Mouse (Mus musculus) left cerebral cortex, postnatal 14 days (tissue): ENCODE measurements around the gene Cfap61. TPM values are rescaled to one million over a fixed set of nuclear protein-coding genes. Genes with fewer than 3 reads are reported as not detected.

Experiments used
- DNase-seq, 2 experiments: peaks; one replicate each; pipeline ENCODE4 v3.0.0; 2021 to 2022; ENCODE audit warnings: low spot score in 2 of 2, mixed read lengths in 1 of 2
- intact Hi-C: fragments of 180-260 bp; cut with DNase I; formaldehyde crosslinking; loops from one replicate; pipeline ENCODE4 v1.15.1; 2025
- total RNA-seq, 2 experiments: library from RNA; stranded (reverse); gene quantifications; 2 replicates each; pipeline ENCODE4 v1.2.3; 2021

The Cfap61 gene
- total RNA-seq, 2 experiments from 2014 or later, result 3.0 to 7.5 TPM

DNA sequence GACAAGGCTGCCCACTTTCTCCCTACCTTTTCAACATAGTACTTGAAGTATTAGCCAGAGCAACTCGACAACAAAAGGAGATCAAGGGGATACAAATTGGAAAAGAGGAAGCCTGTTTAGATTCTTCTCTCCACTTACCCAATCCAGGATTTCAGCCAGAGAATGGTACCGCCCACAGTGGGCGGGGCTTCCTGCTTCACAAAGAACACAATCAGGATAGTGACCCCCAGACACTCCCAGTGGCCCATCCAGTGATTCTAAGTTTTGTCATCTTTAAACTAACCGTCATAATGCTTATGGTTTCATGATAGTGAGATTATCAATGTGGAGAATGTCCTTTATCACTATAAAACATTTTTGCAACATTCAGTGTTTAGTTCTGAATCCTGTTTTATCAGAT lies 61.9 kb downstream of the Cfap61 start:
- DNase-seq, result no peak
- intact Hi-C loops, result no loop called here

DNA sequence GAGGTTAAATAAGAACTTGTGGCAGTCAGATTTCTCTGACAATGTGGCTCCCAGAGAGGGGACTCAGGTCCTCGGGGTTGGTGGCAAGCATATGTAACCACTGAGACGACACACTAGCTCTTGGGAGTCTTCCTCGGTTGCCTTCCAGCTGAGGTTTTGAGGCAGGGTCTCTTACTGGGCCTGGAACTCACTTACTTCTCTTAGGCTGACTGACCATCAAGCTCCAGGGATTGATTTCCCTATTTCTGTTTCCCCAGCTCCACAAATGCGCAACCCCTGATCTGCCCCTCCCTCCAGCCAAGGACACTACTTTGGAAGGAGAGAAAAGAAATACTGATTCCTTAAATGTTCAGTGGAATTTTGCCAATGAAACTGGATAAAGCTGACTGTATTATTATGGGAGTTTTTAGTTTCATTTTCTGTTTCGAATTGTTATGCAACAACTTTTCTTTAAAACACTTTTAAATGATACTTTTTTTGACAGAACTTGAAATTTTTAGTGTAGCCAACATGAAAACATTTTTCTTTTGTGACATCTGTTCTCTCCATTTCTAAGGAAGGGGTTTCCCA lies 63.5 kb downstream of the Cfap61 start:
- intact Hi-C loops, result no loop called here

DNA sequence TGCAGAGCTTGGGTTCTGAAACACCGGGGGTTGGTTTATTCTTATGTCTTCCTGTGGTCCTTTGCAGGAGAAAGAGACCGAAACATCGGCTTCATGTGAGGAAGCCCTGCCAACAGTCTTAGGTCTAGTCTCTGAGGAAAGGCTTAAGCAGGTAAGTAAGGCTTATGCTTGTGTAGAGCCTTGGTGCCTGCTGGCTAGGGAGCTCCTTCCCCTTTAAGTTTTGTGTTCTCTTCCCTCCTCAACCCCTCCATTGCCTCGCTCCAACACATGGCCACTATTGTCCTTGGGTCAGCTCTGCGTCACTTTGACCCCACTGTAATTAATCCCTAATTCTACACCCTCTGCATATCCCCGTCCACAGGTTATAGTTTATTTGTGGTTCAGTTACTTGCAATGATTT lies 74.2 kb downstream of the Cfap61 start:
- intact Hi-C loops, result no loop called here
- no peak for DNase-seq

More for the DNA sequence above, 63.5 kb downstream of the Cfap61 start:
- no peak for DNase-seq

DNA sequence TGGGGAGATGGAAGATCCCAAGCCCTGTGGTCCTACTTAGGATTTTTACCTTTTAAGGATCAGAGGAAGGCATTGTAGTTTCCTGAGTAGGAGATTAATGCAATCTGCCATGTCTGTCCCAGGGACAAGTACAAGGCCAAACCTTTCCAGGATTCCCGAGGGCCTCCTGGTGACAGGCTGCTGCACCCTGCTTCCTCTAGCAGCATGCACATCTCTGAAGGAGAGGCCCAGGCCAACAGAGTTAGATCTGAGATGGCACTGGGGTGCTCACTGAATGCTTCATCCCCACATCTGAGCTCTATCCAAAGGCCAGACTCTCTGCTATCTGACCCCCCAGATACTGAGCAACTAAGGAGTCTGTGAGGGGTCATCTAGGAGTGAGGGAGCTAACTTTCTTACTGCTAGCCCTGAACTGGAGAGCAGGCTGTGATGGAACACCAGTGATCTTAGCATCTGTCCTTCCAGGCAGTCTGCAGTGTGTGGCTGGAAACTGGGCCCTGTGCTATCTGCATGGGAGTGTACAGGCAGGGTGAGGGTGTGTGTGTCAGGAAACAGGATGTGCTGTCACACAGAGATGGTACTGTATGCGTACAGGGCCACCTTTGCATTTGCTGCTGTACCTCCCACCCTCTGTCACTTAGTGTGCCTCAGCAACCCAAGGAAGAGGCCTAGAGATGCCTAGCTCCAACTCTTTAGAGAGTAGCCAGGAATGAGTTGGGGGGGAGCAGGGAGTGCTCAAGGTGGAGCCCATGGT lies 75.2 kb downstream of the Cfap61 start:
- DNase-seq, result no peak
- intact Hi-C loops, result no loop called here

DNA sequence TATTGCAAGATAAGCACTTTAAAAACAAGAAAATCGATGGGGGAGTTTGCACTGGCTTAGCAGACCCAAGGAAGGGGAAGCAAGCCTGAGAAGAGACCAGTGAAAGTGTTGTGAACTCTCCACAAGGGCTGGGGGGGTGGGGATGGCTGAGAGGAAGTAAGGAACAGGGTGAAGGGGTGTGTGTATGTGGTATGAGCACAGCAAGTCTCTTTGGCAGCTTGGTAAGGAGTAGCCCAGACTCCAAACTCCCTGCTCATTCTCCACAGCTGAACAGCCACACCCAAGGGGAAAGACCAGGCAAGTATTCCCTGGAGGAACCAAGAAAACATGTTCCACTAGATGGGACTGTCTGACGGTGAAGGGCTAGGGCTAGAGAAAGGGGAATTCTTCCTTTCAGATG lies 76.2 kb downstream of the Cfap61 start:
- intact Hi-C loops, result no loop called here
- DNase-seq, result no peak

DNA sequence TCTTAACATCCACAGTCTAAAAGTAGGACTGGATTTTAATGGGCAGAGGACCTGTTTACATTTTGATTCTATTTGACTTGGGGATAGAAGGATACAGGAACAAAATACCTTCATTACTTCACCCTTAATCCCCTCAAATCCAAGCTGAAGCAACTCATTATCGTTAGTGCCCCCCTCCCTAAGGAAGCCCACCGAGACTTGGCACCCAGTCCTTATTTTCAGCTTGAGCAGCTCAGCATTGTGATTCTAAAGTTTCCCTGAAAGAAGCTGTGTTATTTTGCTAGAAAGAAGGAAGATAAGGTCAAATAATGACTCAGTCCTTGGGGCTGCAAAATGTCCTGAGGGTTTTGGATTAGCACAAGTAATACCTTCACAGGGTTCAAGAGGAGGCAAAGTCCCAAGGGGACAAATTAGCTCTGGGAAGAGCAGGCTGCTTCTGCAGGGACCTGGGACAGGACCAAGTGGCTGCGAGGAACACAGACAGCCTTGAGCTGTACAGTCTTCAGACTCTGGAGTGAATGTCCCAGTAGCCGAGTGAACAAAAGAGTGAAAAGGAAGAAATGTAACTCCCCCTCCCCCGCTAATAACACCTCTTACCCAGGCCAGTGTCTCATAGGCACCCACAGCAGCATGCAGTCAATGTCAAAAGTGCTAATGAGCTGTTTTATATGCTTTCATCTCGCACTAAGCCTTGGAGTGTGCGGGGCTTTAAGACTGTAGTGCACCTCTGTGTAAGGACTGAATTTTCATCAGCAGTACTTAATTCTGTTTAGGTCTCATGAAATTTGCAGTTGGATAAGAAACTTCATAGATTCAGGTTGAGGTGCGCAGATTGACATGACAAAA lies 81.0 kb downstream of the Cfap61 start:
- no peak for DNase-seq
- intact Hi-C loops, result no loop called here

DNA sequence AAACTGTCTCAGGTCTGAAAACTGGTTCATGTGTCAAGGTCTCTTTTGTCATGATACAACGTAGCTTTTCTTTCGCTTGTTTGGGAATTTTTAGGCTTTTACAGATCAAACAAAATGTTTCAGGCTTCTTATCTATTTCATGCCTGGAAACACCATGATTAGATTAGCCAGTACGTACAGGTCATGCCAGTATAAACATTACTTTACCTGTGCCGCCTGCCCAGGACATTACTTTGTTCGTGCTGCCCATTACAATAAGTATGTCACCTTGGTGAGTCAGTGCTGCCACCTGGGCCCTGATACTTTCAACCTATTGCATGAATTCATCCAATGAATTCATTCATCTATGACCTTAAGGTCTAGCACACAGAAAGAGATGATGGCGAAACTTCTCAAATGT lies 88.3 kb downstream of the Cfap61 start:
- no peak for DNase-seq
- intact Hi-C loops, result no loop called here

DNA sequence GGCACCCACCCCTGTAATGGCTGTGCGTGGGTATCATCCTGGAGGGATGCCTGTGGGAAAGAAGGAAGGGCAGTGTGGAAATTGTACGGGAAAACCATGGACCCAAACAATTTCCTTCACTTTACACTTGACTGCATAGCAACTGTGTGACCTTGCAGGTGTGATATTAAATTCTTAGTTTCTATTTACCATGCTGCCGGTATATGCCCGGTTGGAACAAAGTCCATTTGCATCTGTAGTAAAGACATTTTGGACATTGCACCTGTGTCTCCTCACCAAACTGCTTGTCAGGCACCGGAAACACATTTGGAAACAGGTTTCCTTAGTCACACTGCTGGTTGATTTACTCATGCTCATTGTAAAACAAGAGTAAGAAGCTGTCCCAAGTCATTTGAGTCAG lies 109.1 kb downstream of the Cfap61 start:
- intact Hi-C loops, result no loop called here
- DNase-seq, result no peak

DNA sequence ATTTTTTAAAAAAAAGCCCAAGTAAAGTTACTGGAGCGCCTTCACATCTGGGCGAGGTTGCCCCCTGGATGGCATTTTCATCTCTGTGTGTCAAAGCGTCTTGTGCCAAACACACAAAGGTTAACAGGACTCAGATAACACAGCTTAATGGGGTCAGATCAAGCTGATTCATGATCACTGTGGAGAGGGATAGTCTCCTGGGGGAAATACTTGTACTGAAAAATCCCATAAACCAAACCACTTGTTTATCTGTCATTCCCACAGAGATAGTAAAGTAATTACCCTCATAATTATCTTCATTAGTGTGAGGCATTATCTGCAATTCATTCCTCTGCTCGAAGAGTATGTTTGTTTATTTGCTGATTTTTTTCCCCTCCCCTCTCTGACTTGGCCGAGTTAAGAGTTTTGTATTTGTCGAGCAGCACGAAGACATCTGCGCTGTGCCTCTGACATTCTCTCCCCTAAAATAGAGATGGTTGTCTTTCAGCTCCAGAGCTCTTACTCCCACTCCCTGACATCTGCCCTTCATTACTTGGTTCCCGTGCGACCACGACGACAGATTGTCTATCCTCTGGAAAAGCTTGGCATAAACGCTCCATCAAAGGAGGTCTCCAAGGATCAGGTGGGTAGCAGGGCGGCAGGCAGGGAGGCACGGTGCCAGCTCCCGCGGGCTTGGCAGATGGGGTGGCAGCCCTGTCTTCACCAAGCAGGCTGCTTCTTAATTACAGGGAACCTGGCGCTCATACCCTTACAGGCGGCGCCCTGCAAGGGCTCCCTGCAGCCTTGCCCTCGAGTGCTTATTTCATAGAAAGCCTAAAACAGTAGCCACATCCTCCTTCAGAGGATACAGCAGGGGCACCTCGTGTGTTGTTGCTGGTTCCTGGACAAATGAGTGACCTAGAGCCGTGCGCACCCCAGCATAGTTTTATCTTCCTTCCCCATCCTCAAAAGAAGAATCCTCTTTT lies 110.6 kb downstream of the Cfap61 start:
- peak; percentile 21 to 50 for DNase-seq
- intact Hi-C loops, result no loop called here

DNA sequence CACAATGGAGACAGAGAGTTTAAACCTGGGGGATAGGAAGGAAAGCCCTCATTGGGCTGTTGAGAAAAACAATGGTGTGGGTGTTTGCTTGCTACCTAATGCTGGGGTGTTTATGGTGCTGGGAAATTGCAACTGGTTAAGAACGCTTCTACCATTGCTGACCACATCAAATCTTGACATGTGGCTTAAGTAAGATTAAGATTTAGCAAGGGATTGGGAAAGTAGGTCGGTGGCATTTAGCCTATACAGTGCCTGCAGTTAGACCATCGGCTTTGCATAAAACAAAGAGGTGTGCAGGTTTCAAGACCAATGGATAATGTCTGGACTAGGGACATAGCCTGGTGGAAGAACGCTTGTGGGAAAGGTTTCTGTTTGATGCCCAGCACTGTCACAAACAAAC lies 113.1 kb downstream of the Cfap61 start:
- intact Hi-C loops, result no loop called here

DNA sequence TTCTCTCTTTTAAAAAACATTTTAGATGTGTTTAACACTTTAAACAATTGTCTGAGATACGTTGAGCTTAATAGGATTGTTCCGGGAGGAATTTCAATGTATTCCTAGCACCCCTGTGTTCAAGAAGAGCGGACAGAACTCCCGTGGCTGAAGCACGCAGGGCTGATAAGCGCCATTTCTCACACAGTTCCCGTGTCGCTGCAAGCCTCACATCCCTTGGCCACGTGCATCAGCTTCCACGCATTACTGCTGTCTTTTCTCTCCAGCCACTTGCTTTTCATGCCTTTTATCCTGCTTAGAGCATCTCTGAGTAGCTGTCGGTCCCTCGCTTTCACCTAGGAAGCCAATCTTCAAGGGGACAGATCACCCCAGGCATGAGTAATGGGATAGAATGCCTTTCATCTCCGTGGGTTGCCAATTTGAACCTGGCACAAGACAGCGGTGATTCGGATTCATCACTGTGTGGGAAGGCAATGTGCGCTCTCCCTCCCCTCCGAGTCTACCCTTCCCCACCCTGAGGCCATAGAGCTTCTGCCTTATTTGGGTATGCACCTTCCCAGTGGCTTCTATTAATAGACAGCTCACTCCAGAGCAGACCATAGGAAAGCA lies 113.7 kb downstream of the Cfap61 start:
- DNase-seq, result no peak
- intact Hi-C loops, result no loop called here

More for the DNA sequence above, 113.1 kb downstream of the Cfap61 start:
- DNase-seq, result no peak

DNA sequence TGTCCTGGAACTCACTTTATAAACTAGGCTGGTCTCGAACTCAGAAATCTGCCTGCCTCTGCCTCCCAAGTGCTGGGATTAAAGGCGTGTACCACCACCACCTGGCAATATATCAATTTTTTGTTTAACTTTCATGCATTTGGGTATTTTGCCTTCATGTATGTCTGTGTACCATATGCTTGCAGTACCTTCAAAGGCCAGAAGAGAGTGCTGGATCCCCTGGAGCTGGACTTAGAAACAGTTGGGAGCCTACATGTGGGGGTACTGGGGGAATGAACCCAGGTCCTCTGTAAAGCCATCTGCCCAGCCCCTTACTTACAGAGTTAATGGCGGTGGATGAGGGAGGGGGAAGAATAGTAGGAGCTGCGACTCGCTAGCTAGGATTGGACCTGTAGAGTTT lies 114.8 kb downstream of the Cfap61 start:
- intact Hi-C loops, result no loop called here
- DNase-seq, result no peak

DNA sequence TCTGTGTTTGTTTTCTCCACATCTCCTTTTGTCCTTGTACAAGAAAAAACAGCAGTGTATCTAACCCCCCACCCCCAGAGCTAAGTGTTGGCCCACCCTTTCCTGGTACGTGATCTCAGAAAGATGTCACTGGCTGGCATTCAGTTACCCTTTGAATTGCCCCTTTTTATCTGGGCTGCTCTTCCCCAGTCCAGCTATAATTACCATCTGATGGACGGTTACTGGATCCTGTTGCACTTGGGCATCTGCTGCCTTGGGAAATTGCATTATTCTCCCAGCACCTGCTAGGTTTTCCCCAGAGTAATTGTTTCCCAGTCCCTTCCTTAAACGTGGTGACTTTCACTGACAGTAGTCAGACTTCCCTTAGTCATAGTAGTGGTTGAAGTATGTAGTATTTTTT lies 115.5 kb downstream of the Cfap61 start:
- no peak for DNase-seq
- intact Hi-C loops, result no loop called here

DNA sequence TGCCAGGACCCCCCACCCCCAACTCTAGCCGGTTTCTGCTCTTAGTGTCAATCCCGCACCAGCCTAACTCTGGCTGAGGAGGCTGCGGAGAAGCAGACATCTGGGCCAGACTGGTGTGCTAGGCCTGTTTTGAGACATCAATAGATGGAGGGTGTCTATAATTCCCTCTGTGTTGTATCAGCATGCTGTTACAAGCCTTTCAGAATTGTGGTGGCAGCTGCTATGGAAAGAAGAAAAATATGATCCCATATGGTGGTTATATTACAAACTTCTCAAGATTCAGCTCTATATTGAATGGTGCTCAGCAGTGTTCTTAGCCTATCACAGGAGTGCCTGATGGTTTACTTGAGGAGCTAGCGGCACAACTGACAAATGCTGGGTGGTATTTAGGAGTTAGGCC lies 116.8 kb downstream of the Cfap61 start:
- intact Hi-C loops, result no loop called here
- peak in 1 of 2 experiments; percentile 34 for DNase-seq

DNA sequence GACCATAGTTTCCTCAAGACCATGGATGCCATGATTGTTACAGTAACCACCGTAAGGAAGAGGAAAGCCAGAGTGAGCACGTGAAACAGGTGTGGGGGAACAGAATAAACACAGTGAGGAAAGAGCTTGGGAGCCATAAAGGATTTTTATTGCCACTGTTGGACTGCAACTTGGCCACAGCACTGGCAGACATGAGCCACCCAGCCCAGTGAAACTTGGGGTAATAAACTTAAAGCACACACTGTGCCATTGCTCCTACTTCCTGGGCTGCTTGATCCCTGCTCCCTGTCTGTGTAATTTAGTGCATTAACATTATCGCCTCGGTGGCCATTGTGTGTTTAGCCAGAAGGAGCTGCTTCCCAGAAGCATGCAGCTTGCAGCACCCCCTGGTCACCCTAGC lies 122.5 kb downstream of the Cfap61 start:
- DNase-seq, result no peak
- intact Hi-C loops, result no loop called here

DNA sequence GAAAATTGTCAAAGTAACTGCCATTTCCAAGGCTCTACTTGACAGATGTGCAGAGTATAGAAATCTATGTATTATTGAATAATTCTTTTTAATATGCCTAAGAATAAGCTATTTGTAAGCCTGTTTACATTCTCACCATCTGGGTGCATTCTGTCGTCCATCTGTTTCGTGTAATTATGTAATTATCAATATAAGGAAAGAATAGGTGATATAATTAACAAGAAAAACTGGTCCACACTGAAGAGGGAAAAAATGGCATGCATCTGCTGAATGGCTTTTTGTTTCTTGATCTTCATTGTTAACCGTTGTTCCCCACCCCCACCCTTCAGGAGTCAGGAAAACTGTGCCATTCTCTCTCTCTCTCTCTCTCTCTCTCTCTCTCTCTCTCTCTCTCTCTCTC lies 124.2 kb downstream of the Cfap61 start:
- intact Hi-C loops, result no loop called here
- DNase-seq, result peak in 1 of 2 experiments; percentile 16

DNA sequence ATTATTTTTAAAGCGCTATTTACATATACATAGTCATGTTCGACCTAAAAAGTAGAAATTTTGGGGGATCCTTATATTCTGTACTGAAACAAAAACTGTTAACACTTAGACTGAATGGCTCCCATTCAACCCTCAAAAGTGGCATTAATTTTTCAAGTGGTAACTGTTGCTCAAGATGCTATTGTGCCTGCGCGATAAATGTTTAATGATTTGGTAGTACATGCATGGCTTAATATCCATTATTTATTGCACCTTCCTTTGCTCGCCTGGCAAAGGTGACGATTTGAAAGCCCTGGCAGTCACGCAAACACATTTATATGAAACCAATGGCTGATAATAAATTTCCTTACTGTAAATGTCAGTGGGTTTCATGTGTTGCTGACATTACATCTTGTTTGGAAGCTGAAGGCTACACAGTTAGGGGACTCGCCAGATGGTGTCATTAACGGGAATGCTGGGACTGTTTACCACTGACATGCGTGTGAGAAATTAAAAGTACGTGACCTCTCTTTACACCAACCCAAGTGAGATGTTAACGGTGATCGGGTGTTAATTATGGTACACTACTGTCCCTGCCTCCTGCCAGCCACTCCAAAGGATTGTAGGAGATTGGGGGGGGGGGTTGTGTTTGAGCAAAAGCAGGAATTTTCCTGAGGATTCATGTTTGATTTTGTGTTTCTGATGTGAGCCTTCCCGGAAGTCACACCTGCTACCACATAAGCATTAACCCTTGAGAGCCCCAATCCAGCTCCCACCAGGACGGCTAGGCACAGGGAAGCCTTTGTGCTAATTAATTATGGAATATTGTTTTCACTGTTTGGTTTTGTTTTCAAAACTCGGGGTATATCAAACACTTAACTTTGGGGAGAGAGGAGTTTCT lies 127.1 kb downstream of the Cfap61 start:
- DNase-seq, result no peak
- intact Hi-C loops, result no loop called here
